Mouse (Mus musculus) neural tube, embryonic 14.5 days (tissue): ENCODE results near the gene Olfr50. TPM values are rescaled to one million over a fixed set of nuclear protein-coding genes. Genes with fewer than 3 reads are reported as not detected.

Experiments
- ATAC-seq: fragments of 200-750 bp; cut with Nextera tagmentation; 2 replicates; pipeline ENCODE4 v1.8.0; 2017; ENCODE audit warnings: low read depth, mild to moderate bottlenecking, moderate TSS enrichment, moderate library complexity
- H3K27ac ChIP-seq: fragments of 300-500 bp; sonication (generic); 2 replicates; pipeline ENCODE4 v1.5.1; 2014; ENCODE audit warnings: low read depth, mild to moderate bottlenecking, control low read depth, low read length, moderate library complexity, mixed read lengths
- H3K27me3 ChIP-seq: fragments of 300-500 bp; sonication (generic); 2 replicates; pipeline ENCODE4 v1.6.1; 2014; ENCODE audit warnings: low read length; ENCODE audit not compliant: control insufficient read depth, insufficient read depth
- H3K36me3 ChIP-seq: fragments of 300-500 bp; sonication (generic); 2 replicates; pipeline ENCODE4 v1.6.1; 2014; ENCODE audit warnings: low read length, mixed read lengths; ENCODE audit not compliant: control insufficient read depth, insufficient read depth
- H3K4me1 ChIP-seq: fragments of 300-500 bp; sonication (generic); 2 replicates; pipeline ENCODE4 v1.6.1; 2014; ENCODE audit warnings: low read length; ENCODE audit not compliant: control insufficient read depth, insufficient read depth
- H3K4me2 ChIP-seq: fragments of 300-500 bp; sonication (generic); 2 replicates; pipeline ENCODE4 v1.6.1; 2014; ENCODE audit warnings: mild to moderate bottlenecking, low read depth, low read length, control low read depth
- H3K4me3 ChIP-seq: fragments of 300-500 bp; sonication (generic); 2 replicates; pipeline ENCODE4 v1.5.1; 2014; ENCODE audit warnings: low read depth, low read length, control low read depth, mixed read lengths
- H3K9ac ChIP-seq: fragments of 300-500 bp; sonication (generic); replicated peaks from 2 replicates; pipeline ENCODE4 v1.6.1; 2014; ENCODE audit warnings: low read depth, mild to moderate bottlenecking, control low read depth, low read length, mixed read lengths
- H3K9me3 ChIP-seq: fragments of 300-500 bp; sonication (generic); 2 replicates; pipeline ENCODE4 v1.6.1; 2016; ENCODE audit warnings: low read length; ENCODE audit not compliant: control insufficient read depth
- whole genome bisulfite sequencing: fragments of 180-500 bp; shearing (Covaris S2); extraction: QIAGEN DNeasy Blood & Tissue Kit; methylation state at CpG from one replicate; pipeline ENCODE4 v1.1.7; 2014; 5-methylcytosine and 5-hydroxymethylcytosine counted together
- polyA plus RNA-seq: library from polyadenylated mRNA; unstranded; fragments of >200 nt; fragmentation: Nextera tagmentation; extraction: Ambion mirVana; gene quantifications from 2 replicates; pipeline ENCODE4 v1.2.1, GENCODE M21; 2014

The Olfr50 gene
- not detected in 2 replicates for polyA plus RNA-seq

- H3K4me2 ChIP-seq, result no peak within 1 kb of the TSS
- H3K4me3 ChIP-seq, result no peak within 1 kb of the TSS
- no peaks in the 10 kb centered on the region for H3K27me3 ChIP-seq
- no peak for ATAC-seq
- WGBS, result 78% methylated on average over 2 of the region's 2 CpGs
- no peaks in the 10 kb centered on the region for H3K4me1 ChIP-seq
- H3K27ac ChIP-seq, result no peak within 1 kb of the TSS
- no peak within 1 kb of the TSS for H3K9ac ChIP-seq
- peaks cover 8% of the 10 kb centered on the region for H3K9me3 ChIP-seq
- no peaks in the 10 kb centered on the region for H3K36me3 ChIP-seq
These were observed at the start of gene Olfr50 for GRCm38 (mm10) chr2:36790238-36790637. Olfr50 (plus strand) TSS chr2:36790538.

- WGBS, result 79% methylated on average over 2 of the region's 2 CpGs
- Histone ChIP-seq H3K4me1 (no peaks in the 10 kb centered on the region), H3K9ac (no peak within 1 kb of the TSS)
These were observed 6.4 kb upstream of the Olfr50 start, which contains the start of gene Olfr348 for GRCm38 (mm10) chr2:36783976-36784375. Olfr348 (plus strand) TSS chr2:36784276.

GRCm38 (mm10) chr2:36816932-36817331, 26.6 kb downstream of the Olfr50 start, which contains the start of gene Olfr3:
Olfr3 (minus strand) TSS chr2:36817032.
- Histone ChIP-seq H3K4me2 (no peak within 1 kb of the TSS), H3K4me1 (no peaks in the 10 kb centered on the region), H3K27ac (no peak within 1 kb of the TSS), H3K9me3 (no peaks in the 10 kb centered on the region), H3K4me3 (no peak within 1 kb of the TSS), H3K36me3 (no peaks in the 10 kb centered on the region), H3K9ac (no peak within 1 kb of the TSS), H3K27me3 (no peaks in the 10 kb centered on the region)
- ATAC-seq, result no peak
- 70% methylated on average over 1 of the region's 1 CpGs for WGBS

More at GRCm38 (mm10) chr2:36783976-36784375, 6.4 kb upstream of the Olfr50 start, which contains the start of gene Olfr348:
- Histone ChIP-seq H3K4me2 (no peak within 1 kb of the TSS), H3K36me3 (no peaks in the 10 kb centered on the region), H3K27me3 (no peaks in the 10 kb centered on the region), H3K27ac (no peak within 1 kb of the TSS), H3K9me3 (peaks cover 4% of the 10 kb centered on the region; the same call in 1 of the 2 replicates), H3K4me3 (no peak within 1 kb of the TSS)
- ATAC-seq, result no peak

DNA sequence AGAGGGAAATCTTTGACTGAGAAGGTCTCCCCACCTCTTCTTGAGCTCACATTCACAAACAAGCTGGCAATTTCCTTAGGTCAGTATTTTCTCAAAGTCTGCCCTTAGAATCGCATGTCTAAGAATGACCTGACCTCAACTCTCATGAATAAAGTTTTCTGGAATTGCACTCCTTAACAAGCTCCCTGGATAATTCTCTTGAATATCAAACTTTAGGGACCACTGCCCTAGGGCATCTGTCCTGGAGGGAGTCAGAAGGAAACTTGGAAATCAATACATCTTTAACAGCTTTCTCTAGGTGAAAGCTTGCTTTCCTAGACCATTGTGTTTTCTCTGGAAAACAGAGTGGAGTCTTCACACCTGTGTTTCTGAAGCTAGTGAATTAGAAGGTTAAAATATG, 55.7 kb downstream of the Olfr50 start, which contains the start of gene Olfr350:
Gene Olfr350 (plus strand): TSS at position 301 of the 400 bp plus-strand sequence.
- H3K4me3 ChIP-seq, result no peak within 1 kb of the TSS
- H3K9ac ChIP-seq, result no peak within 1 kb of the TSS
- ATAC-seq, result no peak
- H3K27me3 ChIP-seq, result no peaks in the 10 kb centered on the region
- WGBS, result 81% methylated on average over 1 of the region's 1 CpGs
- H3K36me3 ChIP-seq, result no peaks in the 10 kb centered on the region
- no peak within 1 kb of the TSS for H3K4me2 ChIP-seq
- H3K4me1 ChIP-seq, result no peaks in the 10 kb centered on the region
- no peak within 1 kb of the TSS for H3K27ac ChIP-seq
- peaks cover 4% of the 10 kb centered on the region; the same call in 1 of the 2 replicates for H3K9me3 ChIP-seq

Other genes starting within 250 kb of the Olfr50 start
- gene Olfr344, start 223.9 kb upstream of the Olfr50 start, polyA plus RNA-seq, result not detected in 2 replicates
- gene Olfr345, start 150.5 kb upstream of the Olfr50 start, polyA plus RNA-seq, result not detected in 2 replicates
- not detected in 2 replicates for gene Olfr346, start 104.8 kb upstream of the Olfr50 start, polyA plus RNA-seq
- gene Olfr347, start 58.6 kb upstream of the Olfr50 start, polyA plus RNA-seq, result not detected in 2 replicates
- not detected in 2 replicates for gene Olfr348, start 6.3 kb upstream of the Olfr50 start, polyA plus RNA-seq
- not detected in 2 replicates for gene Olfr3, start 26.5 kb downstream of the Olfr50 start, polyA plus RNA-seq
- not detected in 2 replicates for gene Olfr350, start 55.8 kb downstream of the Olfr50 start, polyA plus RNA-seq
- gene Olfr351, start 72.1 kb downstream of the Olfr50 start, polyA plus RNA-seq, result not detected in 2 replicates
- gene Olfr352, start 77.9 kb downstream of the Olfr50 start, polyA plus RNA-seq, result not detected in 2 replicates
- not detected in 2 replicates for gene Olfr353, start 102.4 kb downstream of the Olfr50 start, polyA plus RNA-seq
- gene Olfr354, start 115.1 kb downstream of the Olfr50 start, polyA plus RNA-seq, result not detected in 2 replicates
- not detected in 2 replicates for gene Olfr355, start 138.4 kb downstream of the Olfr50 start, polyA plus RNA-seq
- gene Olfr356, start 146.6 kb downstream of the Olfr50 start, polyA plus RNA-seq, result not detected in 2 replicates
- gene Olfr357, start 203.3 kb downstream of the Olfr50 start, polyA plus RNA-seq, result not detected in 2 replicates
- not detected in 2 replicates for gene Olfr358, start 218.8 kb downstream of the Olfr50 start, polyA plus RNA-seq